Mouse (Mus musculus) urinary bladder, postnatal 25 days (tissue): ENCODE data around the gene Tyk2.

ENCODE experiments used
- DNase-seq: peaks from one replicate; pipeline ENCODE4 v3.0.0; 2022; ENCODE audit warnings: low spot score

The Tyk2 gene

GRCm38 (mm10) chr9:21062928-21063327, 68.1 kb downstream of the Tyk2 start:
- DNase-seq: no peak
